Mouse (Mus musculus) heart, adult 11 months (tissue): ENCODE results near the gene Mypop.

Source experiments
- DNase-seq: peaks from one replicate; pipeline ENCODE4 v3.0.0; 2022

Gene Mypop

GRCm38 (mm10) chr7:18991660-18992293 lies 732 bp downstream of the Mypop start:
- DNase-seq = peak; percentile 95

- peak; percentile 93 for DNase-seq
Measured at GRCm38 (mm10) chr7:18992294-18992675, 1.2 kb downstream of the Mypop start.

- peak; percentile 90 for DNase-seq
Measured at GRCm38 (mm10) chr7:18993036-18993435, 2.0 kb downstream of the Mypop start.

- no peak for DNase-seq
Measured at GRCm38 (mm10) chr7:18998835-18999234, 7.8 kb downstream of the Mypop start.

- peak; percentile 95 for DNase-seq
Measured at GRCm38 (mm10) chr7:19000421-19000820, 9.4 kb downstream of the Mypop start.

GRCm38 (mm10) chr7:19001066-19001806 lies 10.2 kb downstream of the Mypop start:
- peak; percentile 99 for DNase-seq

GRCm38 (mm10) chr7:19001807-19002085 lies 10.7 kb downstream of the Mypop start:
- DNase-seq = no peak

- no peak for DNase-seq
Measured at GRCm38 (mm10) chr7:19002115-19002514, 11.1 kb downstream of the Mypop start.

GRCm38 (mm10) chr7:19002848-19003498 lies 11.9 kb downstream of the Mypop start:
- peak; percentile 99 for DNase-seq

GRCm38 (mm10) chr7:19003902-19004630 lies 13.0 kb downstream of the Mypop start, which contains the start of gene Irf2bp1:
Gene Irf2bp1 (plus strand): TSS chr7:19004044.
- DNase-seq = peak; percentile 100

- peak; percentile 96 for DNase-seq
Measured at GRCm38 (mm10) chr7:19004631-19005079, 13.6 kb downstream of the Mypop start.

- DNase-seq = peak; percentile 95
Measured at GRCm38 (mm10) chr7:19005417-19006121, 14.5 kb downstream of the Mypop start.

- peak; percentile 97 for DNase-seq
Measured at GRCm38 (mm10) chr7:19006476-19006875, 15.4 kb downstream of the Mypop start.

- peak; percentile 93 for DNase-seq
Measured at GRCm38 (mm10) chr7:19007026-19007977, 16.3 kb downstream of the Mypop start.

GRCm38 (mm10) chr7:19010581-19010980 lies 19.5 kb downstream of the Mypop start:
- no peak for DNase-seq

GRCm38 (mm10) chr7:19012025-19012621 lies 21.1 kb downstream of the Mypop start:
- DNase-seq = peak; percentile 95

GRCm38 (mm10) chr7:19012882-19013281 lies 21.8 kb downstream of the Mypop start:
- no peak for DNase-seq

GRCm38 (mm10) chr7:19014452-19014851 lies 23.4 kb downstream of the Mypop start:
- no peak for DNase-seq

- DNase-seq = no peak
Measured at GRCm38 (mm10) chr7:19016042-19016441, 25.0 kb downstream of the Mypop start.

GRCm38 (mm10) chr7:19017909-19018308 lies 26.9 kb downstream of the Mypop start:
- no peak for DNase-seq

- DNase-seq = peak; percentile 91
Measured at GRCm38 (mm10) chr7:19021048-19021447, 30.0 kb downstream of the Mypop start.
